Mouse (Mus musculus) layer of hippocampus, postnatal 14 days (tissue): ENCODE data around the gene Gm29866. TPM values are rescaled to one million over a fixed set of nuclear protein-coding genes. Genes with fewer than 3 reads are reported as not detected.
"Not testable (repeated sequence)": the region's sequence is repeated elsewhere in the genome, so short reads cannot be mapped to it uniquely, and the experiment has no call there.

Experiments
- DNase-seq, 2 experiments: peaks; one replicate each; pipeline ENCODE4 v3.0.0; 2021 to 2022; ENCODE audit warnings: low spot score in 2 of 2, mixed read lengths in 1 of 2
- long read RNA-seq, 2 experiments: library from polyadenylated mRNA; stranded (forward); transcript quantifications; one replicate each; pipeline ENCODE4 v2.0.0; 2021
- total RNA-seq, 2 experiments: library from RNA; stranded (reverse); gene quantifications; 2 replicates each; pipeline ENCODE4 v1.2.3; 2021

The Gm29866 gene
- total RNA-seq, result not detected
- long read RNA-seq, experiment 1, result 0 reads
- long read RNA-seq, experiment 2, result 0 reads

- DNase-seq, result not testable (repeated sequence)
Measured at GRCm38 (mm10) chrY:20993557-20993956, at the start of gene Gm29866. Gene Gm29866, minus strand, starts transcription at chrY:20993657.

Other genes starting within 250 kb of the Gm29866 start
- not detected for gene Gm20909, start 170.9 kb upstream of the Gm29866 start, total RNA-seq
- gene Gm20865, start 247.9 kb upstream of the Gm29866 start, total RNA-seq, result not detected